Mouse (Mus musculus): ENCODE measurements at regions not wholly inside any gene's neighbourhood (a gene's known extent, or its start where the extent isn't known, plus 50 kb on each side); places are given as distances from the start of the nearest gene placed in this dataset.

DNA sequence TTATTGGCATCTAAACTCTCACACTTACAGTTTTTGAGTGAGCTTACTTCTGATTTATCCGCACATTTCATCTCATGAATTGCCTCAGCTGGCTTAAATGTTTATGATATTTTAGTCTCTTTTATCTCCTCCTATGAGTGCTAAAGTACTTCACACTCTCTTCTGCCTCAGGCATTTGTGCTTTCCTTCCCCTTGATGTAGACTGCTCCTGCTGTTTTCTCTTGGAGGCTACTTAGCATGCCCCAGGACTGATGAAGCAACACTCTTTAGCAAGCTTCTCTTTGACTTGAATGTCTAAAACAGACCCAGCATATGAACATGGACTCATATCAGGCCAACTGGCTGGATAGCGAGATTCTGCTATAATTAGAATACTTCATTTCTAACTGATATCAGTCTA is 882.8 kb downstream of the Tecrl start:
- no peak for DNase-seq (ENCODE audit: extremely low spot score in 1 of 2, low spot score in 1 of 2)

DNA sequence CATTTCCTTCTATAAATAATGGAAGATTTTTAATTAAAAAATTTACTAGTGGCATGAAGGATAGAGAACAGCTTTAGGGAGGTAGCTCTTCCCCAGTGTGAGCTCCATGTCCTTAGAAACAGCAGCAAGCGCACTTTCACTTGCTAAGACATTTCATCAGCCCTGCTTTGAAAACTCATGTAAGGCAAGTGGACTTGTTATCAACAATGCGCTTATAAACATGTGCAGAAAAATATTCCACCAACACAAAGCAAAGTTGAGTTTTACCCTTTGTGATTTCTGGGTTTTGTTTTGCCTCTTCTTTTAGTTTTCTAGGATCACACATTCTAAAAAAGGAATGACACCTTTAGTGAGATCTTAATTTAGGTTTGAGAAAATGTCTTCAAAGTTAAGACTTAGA is 890.7 kb downstream of the Tecrl start:
- DNase-seq (ENCODE audit: extremely low spot score in 1 of 2, low spot score in 1 of 2): no peak

DNA sequence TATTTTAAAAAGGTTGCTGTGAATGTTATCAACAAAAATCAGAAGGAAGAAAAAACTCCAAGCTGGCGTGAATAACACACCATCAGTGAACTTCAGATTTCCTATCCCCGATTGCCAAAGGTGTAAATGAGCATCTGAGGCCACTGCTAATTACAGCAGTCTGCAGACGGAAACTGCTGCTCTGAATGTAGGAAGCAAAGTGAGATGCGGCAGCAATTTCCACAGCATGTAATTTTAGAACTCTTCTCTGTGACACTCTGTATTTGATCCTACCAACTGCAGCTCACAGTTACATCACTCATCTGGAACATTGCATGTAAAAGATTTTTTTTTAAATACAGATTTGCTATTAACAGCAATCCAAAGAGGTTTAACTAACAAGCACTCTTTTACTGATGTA is 913.7 kb downstream of the Tecrl start:
- DNase-seq (ENCODE audit: extremely low spot score in 1 of 2, low spot score in 1 of 2): no peak

DNA sequence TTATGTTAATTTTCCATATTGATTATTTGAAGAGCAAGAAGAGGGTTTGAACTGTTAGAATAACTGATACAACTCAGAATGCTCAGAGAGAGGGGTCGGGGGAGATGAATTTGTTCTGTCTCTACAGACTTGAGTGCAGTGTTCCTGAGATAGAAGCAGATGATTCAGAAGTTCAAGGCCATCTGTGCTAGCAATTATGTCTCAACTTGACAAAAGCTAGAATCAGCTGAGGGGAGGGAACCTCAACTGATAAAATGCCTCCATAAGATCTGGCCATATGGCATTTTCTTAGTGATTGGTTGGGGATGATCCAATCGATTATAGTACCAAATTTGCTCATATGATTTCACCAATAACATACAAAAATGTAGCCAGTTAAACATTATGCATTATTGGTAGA is 914.9 kb downstream of the Tecrl start:
- no peak for DNase-seq (ENCODE audit: extremely low spot score in 1 of 2, low spot score in 1 of 2)

DNA sequence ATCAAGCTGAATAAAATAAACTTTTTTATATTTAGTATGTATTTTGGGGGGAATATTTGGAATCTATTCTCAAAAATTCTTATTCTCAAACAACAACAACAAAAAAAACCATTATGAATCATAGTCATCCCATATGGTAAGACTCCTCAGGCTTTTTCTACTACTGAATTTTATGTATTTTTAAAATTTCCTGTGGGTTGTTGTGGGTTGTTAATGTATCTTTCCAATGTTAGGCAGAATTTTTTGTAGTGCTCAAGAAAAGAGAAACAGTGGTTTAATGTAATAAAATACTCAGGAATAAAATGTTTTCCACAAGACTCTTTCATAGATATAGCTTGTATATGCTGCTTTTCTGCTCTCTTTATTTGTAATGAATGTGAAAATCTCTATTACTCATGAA is 934.6 kb downstream of the Tecrl start:
- DNase-seq (ENCODE audit: extremely low spot score in 1 of 2, low spot score in 1 of 2): no peak

DNA sequence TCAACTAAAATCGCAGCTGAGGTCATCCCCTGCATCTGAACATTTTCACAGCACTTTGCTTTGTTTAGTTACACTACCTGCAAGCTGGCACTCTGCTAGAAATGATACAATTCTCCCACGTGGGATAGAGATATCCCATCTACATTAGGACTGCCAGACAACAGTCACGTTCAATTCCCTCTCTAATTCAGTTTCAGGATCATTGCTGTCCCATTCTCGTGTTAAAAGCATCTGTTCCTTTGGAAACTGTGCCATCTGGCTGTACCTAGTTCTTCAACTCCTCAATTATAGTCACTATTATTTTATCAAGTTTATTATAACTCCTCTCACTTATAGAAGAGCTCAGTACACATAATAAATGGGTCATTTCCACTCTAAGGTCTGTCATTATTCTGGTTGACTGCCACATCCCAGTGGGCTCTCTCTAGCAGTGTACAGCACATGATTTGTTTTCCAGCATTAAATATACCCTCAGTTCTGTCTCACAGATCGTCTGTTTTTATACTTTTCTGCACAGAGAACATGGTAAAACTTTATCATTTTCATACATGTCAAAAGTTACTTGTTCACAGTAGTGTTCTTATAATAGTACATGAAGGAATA is 958.3 kb downstream of the Tecrl start:
- no peak for DNase-seq (ENCODE audit: extremely low spot score in 1 of 2, low spot score in 1 of 2)

DNA sequence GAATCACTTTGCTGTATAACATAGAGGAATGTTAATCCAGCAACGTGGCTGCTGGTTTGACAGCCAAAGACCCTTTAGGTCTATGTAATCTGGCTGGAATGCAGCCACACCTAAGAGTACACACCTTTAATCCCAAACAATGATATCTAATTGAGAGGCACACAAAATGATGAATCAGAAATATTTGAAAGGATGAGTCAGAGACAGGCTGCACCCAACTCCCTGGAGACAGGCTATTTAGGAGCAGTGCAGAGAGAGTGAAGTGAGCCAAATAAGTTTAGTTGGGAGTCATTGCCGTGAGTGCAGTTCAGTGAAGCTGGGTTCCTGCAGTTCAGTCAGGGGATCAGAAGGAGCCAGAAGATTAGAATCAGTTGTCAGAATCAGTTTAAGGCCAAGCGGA is 993.4 kb downstream of the Tecrl start:
- DNase-seq (ENCODE audit: extremely low spot score in 1 of 2, low spot score in 1 of 2): no peak

DNA sequence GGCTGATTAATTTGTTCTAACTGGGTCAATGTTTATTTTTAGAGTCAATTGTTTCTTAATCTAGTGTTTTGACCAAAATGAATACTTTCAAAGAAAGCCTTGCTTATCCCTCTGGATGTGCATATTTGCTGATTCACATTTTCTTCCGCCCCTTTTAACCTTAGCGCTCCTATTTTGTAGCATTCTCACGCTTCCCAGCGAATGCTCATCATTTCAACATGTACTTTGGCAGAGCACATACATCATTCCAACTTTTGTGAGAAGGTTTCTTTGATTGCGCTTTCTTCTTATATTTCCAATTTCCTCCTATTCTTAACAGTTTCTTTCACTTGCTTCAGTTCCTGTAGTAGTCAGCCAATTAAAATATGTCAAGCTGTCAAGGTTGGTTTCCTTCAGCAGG is 998.7 kb downstream of the Tecrl start:
- no peak for DNase-seq (ENCODE audit: extremely low spot score in 1 of 2, low spot score in 1 of 2)

DNA sequence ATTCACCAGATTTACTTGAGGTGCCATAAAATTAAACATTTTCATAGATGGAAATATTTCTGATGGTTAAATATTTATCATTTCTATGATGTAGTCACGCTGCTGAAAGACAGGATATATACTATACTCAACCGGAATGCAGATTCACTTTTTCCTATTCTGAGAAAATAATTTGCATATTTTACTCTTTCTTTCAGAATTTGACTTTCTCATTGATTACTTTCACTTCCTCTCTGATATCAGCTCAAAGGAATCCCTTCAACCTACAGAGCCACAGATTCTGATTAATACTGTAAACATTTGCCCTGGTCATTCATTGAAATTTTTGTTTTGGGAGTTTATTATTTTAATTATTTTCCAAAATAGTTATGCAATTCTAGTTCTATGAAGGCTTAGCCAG is 1003.9 kb downstream of the Tecrl start:
- no peak for DNase-seq (ENCODE audit: extremely low spot score in 1 of 2, low spot score in 1 of 2)

DNA sequence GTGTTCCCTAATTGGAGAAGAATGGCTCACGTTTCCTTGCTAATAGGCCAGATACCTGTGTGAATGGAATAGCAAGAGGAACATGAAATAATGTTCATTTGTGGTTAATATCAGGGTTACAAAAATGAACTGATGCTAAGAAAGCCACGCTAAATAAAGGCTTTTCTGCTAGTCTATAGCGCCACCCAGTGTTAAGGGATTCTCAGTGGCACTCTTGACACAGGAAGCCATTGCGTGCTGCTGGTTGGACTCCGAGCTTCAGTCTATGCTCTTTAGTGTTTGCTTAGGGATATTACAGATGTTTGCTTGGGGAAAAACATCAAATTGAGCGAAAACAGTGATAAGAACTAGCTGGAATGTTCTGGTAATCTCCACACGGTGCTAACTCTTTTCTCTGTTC is 1008.3 kb downstream of the Tecrl start:
- peak; percentile 15 to 63 for DNase-seq (ENCODE audit: extremely low spot score in 1 of 2, low spot score in 1 of 2)

DNA sequence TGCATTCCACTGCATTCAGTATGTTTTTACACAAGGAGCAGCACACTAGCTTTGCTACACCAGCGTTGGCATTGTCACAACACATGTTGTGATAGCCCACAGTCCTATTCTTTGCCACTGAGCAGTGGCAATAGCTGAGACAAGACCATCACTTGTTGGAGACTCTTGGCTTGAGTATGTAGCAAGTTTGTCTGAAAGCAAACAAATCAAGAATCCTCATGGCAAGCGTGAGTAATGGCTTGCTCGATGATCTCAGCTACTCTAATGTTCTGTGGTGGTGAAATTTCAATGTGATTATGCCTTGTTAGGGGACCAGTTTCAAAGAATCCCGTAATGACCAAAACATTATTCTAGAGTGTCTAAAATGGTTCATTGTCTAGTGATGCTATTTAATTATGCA is 1030.6 kb downstream of the Tecrl start:
- DNase-seq (ENCODE audit: extremely low spot score in 1 of 2, low spot score in 1 of 2): no peak

DNA sequence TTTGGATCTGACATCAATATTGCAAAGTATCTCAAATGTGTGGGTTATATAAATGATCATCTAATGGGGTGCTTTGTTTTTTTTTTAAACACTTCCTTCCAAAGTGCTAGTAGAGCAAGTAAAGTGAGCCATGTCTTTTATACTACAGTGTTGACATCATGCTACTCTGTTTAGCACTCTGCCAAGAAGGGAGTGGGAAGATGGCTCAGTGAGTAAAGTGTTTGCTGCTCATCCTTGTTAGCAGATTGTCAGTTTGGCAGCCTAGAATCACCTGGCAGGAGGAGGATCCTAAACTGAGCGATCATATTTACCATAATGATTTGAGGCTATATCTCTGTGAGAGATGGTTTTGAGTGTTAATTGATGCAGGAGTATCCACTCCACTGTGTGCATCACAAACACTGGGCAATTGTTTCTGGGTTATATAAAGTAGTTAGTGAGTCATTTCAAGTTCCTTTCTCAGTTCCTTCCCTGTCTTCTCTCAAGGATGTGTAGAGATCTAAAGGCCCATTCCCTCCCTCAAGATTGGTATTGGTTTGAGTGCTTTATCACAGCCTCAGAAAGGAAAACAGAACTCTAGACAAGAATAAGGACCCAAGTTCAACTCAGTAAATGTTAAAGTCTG is 1035.2 kb downstream of the Tecrl start:
- no peak for DNase-seq (ENCODE audit: extremely low spot score in 1 of 2, low spot score in 1 of 2)

DNA sequence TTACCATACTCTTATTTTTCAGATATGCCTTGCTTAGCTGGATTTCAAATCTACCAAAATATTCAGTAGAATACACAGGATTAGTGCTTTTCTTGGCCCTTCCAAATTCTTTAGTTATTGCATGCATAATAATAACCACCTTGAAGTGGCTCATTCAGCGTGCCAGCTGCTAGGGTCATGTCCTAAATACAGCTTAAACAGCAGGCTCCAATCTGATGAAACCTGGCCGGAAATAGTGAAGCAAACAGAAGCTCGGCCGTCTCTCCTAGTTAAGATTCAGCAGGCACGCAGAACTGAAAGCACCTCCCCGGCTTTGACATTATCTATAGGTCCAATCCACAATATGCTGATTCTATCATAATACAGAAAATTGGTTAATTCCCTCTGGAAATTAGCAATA is 1042.9 kb downstream of the Tecrl start:
- no peak for DNase-seq (ENCODE audit: extremely low spot score in 1 of 2, low spot score in 1 of 2)

DNA sequence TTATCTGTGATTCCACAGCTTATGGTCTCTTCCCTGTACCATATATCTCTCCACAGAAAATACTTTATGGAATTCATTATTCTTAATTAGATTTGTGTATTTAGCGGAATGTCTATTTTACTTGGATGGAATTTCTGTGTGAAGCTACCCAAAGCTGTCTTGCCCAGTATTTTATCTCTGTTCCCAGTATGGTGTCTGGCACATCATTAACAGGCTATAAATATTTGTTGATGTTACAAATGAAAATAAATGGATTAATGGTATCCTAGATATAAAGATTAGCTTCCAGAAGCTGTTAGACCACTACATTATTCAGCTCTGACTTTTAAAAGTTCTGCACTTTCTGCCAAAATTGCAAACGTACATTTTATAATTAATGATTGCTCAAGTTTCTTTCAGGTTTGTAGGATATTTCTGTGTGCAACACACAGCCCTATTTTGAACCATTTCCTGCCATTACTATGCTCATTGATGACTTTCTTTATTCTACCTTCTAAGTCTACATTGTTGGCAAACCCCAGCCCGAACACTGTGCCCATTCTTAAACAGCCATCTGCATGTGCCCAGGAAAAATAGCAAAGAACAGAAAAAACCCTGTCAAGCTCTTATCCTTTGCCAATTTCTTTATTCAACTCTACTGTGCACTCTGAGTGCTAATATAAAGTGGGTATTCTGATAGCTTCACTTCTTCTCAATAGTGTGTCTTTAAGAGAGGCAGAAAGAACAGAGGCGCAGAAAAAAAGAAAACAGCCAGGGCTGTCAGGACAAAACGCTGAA is 1066.7 kb downstream of the Tecrl start:
- no peak for DNase-seq (ENCODE audit: extremely low spot score in 1 of 2, low spot score in 1 of 2)

DNA sequence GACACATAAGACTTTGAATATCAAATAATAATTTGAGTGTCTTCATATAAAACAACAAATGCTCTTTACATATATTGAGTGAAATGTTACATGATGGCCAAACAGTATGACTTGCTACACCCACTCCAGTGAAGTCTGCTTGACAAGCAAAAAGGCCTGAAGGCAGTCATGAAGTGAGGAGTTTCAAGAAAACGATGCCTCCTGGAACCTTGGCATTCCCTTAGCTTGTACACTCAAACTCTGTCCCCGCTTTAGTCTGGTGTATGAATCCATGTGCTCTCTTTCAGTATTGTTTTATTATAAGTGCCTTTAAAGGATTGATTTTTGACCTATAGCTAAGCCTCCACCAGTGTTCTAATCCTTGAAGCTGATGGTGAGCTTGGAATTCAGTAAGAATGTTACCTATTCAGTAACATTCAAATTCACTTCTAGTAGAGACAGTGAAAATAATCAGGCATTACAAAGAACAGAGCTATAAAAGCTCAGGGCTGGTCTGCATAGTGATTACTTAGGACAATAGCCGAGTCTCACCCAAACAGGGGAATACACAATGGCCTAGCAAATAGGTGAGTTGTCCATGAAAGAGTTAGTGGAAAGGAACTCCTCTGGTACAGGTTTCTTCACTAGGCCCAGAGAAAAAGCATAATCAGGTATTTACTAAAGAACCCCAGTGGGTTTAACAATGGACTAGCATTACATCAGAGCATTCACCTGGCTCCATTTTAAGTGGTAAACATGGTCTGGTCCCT is 1101.5 kb downstream of the Tecrl start:
- no peak for DNase-seq (ENCODE audit: extremely low spot score in 1 of 2, low spot score in 1 of 2)

DNA sequence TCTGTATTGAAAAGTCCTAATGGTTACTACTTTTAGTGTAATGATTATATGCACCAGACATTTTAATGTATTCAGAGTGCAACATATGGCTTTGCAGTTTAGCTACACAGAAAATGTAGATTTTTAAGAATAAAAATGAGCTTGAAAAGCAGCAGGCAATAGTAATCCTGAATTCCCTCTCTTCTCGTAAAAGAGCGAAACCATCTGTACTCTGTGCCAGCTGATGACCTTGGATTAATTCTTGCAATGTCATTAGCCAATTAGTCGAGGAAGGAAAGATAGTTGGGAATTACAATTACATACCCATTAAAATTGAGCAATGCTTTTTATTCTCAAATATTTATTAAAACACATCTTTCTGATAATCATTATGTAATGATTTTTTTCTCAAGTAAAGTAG is 1128.7 kb downstream of the Tecrl start:
- DNase-seq (ENCODE audit: extremely low spot score in 1 of 2, low spot score in 1 of 2): no peak

DNA sequence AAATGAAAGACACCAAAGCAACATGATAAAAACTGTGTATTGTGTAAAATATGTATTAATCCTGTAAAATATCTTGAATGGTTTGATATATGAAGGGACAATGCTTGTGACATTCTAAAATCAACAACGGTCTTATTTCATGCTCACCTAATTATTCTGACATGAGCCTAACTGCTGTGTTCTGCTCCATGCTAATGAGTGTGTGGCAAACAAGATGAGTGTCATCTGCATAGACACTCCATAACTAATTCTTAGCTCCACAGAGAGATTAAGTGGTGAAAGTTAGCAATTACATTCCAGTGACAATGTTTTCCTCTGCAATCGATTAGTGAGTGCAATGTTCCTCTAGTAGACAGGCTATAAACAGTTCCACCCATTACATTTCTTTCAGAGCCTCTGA is 1131.4 kb downstream of the Tecrl start:
- DNase-seq (ENCODE audit: extremely low spot score in 1 of 2, low spot score in 1 of 2): no peak

DNA sequence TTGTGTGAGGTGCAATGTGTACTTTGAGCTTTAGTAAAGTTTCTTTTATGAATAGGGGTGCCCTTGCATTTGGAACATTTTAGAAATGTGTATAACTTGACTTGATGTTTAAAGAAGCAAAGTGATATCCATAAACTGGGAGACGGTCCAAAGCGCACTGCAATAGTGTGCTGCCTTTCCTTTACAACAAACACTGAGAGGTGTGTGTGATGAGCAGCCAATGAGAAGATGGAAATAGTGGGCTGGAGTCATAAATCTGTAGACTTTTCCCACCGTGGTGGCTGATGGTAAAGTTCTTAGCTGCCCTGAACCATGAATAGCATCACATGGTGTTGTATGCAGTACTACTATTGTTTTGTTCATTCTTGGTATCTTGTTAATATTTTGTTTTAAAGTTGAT is 1151.4 kb downstream of the Tecrl start:
- no peak for DNase-seq (ENCODE audit: extremely low spot score in 1 of 2, low spot score in 1 of 2)

Measured in layer of hippocampus, postnatal 25 days (tissue).